Mouse (Mus musculus) myocyte (in vitro differentiated cells): ENCODE measurements around the gene Prss50.

Experiments
- CEBPB ChIP-seq: IDR thresholded peaks from 2 replicates; pipeline ENCODE4 v1.6.1; 2011; ENCODE audit warnings: mild to moderate bottlenecking, moderate library complexity; ENCODE audit not compliant: poor library complexity, insufficient read depth, severe bottlenecking
- E2F4 ChIP-seq: IDR thresholded peaks from one replicate; pipeline ENCODE4 v1.6.1; 2011; ENCODE audit warnings: mild to moderate bottlenecking, control low read depth, moderate library complexity; ENCODE audit not compliant: insufficient read depth
- MAX ChIP-seq: IDR thresholded peaks from one replicate; pipeline ENCODE4 v1.6.1; 2011; ENCODE audit warnings: low read depth, mild to moderate bottlenecking, control low read depth
- POLR2A ChIP-seq: IDR thresholded peaks from one replicate; pipeline ENCODE4 v1.6.1; 2011; ENCODE audit warnings: low read depth, mild to moderate bottlenecking, control low read depth, moderate library complexity; ENCODE audit not compliant: insufficient read length
- POLR2AphosphoS2 ChIP-seq: IDR thresholded peaks from one replicate; pipeline ENCODE4 v1.6.1; 2011; ENCODE audit warnings: low read depth, control low read depth; ENCODE audit not compliant: insufficient read length
- REST ChIP-seq: IDR thresholded peaks from one replicate; pipeline ENCODE4 v1.6.1; 2011; ENCODE audit warnings: mild to moderate bottlenecking, control low read depth, moderate library complexity; ENCODE audit not compliant: insufficient read depth, insufficient read length

- TF ChIP-seq REST (no peak), POLR2A (no peak), E2F4 (no peak), POLR2AphosphoS2 (no peak), MAX (no peak), CEBPB (no peak)
Observed at GRCm38 (mm10) chr9:110895994-110896393, 38.2 kb downstream of the Prss50 start.
